Mouse (Mus musculus) granulocyte monocyte progenitor cell, adult 5-6 weeks (primary cell): ENCODE results near the gene Ercc1. TPM values are rescaled to one million over a fixed set of nuclear protein-coding genes. Genes with fewer than 3 reads are reported as not detected.

ENCODE experiments used
- ATAC-seq: replicated peaks from 2 replicates; pipeline ENCODE4 v1.8.0; 2016; ENCODE audit warnings: mild to moderate bottlenecking, moderate TSS enrichment, inconsistent platforms; ENCODE audit not compliant: poor library complexity, severe bottlenecking
- total RNA-seq, 2 experiments: library from RNA; stranded (forward) in 1 of 2; stranded (reverse) in 1 of 2; fragments of 200-712, 200-1000 nt in 1 of 2; fragments of >200 nt in 1 of 2; fragmentation: Nextera tagmentation in 1 of 2; gene quantifications; 2 replicates each; pipeline ENCODE4 v1.2.3; 2014 to 2017

The Ercc1 gene
- total RNA-seq, 2 experiments from 2014 or later, result 12.4 to 34.9 TPM

DNA sequence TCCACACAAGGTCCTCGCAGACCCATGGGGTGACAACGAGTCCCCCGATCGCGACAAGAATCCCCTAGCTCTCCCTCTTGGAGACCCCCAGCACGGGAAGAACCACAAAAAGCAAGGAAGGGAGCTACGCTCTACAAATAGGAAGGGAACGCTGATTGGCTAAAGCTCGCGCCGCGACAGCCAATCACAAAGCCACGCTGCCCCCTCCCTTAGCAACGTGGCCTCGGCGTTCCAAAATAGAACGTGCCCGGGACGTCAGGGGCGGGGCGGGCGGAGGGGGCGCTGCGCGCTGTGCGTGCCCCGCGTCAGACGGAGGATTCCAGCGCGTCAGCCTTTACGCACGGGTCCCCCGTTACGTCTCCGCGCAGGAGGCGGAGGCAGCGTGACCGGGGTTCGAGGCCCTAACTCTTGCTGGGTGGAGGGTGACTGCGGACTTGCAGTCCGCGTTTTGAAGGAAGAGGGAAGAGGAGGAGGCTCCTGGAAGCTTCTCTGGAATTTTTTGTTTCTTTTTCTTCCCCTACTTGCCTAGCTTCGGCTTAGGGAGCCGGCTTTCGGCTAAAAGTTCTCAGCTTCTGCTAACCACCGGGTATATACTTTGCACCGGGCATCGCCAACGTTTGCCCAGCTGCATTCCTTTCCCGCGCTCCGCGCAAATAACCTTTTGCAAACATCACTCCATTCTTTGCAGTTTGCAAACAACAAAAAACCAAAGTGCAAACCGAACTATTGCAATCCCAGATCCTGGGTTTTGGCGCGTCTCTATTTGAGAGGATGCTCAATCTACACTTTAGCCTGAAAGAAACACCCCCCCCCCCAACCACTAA, 35.9 kb upstream of the Ercc1 start:
- peak; percentile 48 for ATAC-seq

DNA sequence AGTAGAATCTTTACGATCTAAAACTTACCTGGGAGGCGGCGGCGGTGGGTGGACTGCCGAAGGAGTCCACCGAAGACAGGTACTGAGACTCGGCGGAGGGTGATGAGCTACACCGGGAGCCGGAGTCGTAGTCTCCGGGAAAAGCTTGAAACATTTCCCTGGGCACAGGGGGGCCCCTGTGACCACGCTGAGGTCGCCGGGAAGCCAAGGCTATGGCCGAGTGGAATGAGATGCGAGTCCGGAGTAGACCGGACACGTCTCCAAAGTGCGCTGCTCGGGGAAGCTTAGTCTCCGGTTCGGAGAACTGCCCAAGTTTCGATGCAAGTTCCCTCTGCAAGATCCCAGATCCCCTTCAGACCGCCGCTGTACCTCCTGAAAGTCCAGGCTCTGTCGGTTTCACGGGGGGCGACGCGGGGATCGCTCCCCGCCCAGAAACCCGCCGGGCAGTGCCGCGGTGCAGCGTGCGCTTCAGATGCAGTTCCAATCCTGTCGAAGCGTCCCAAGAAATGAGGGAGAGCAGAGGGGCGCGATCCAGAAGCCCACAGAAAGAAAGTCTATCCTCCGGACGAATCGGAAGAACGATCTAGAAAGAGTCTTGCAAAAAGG, 35.2 kb upstream of the Ercc1 start:
- ATAC-seq, result 0 out of 2 replicates have a peak, but pooled peaks have one; percentile 1

DNA sequence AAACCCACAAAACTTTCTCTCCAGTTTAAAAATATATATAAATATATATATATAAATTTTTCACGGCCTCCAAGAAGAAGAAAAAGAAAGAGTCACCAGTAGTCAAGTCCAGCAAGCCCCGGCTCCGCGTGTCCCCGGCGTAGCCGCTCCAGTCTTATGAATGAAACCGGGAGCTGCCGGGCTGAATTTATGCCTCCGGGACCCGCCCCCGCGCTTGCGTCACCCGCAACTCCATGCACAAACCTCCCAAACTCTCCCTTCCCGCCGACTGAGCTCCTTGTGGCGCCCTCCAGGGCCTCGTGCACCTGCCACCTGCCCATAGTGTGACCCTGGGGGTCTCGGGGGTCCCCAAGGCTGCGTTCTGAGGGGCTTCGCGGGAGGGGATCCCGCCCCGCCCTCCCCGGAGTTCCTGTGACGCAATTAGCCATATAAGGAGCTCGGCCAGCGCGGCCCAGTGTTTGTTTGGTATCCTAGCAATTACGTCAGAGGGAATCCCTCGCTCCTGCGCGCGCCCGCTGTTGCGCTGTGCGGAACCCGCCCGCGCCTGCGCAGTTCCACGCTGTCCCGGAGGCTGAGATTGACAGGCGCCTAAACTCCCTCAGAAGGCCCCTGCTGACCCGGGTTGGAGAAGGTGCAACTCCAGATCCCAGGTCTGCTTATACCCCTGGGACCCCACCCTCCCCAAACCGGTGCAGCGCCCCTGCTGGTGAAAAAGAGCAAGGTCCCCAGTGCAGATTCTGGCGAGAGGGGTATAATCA, 34.5 kb upstream of the Ercc1 start, which contains the start of gene Fosb:
TSS of gene Fosb (minus strand) at position 168 of the 758 bp plus-strand sequence.
- peak; percentile 49 for ATAC-seq

DNA sequence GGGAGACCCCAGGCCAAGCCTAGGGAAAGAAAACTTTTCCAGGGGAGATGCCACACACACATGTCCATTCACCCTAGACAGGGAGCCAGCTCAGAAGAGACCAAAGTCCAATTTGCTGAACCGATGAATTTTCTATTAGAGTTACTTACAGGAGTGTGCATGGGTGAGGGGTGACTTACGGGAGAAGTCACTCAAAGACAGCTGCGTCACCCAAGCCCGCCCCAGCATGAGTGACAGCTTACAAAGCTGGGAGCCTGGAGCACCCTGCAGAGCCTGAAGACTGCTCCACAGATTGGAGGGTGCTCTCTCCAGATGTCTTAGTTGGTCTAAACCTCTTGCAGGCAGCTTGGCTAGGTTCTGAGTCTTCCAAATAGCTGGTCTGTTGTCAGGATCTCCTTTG, 32.6 kb upstream of the Ercc1 start:
- ATAC-seq, result no peak

DNA sequence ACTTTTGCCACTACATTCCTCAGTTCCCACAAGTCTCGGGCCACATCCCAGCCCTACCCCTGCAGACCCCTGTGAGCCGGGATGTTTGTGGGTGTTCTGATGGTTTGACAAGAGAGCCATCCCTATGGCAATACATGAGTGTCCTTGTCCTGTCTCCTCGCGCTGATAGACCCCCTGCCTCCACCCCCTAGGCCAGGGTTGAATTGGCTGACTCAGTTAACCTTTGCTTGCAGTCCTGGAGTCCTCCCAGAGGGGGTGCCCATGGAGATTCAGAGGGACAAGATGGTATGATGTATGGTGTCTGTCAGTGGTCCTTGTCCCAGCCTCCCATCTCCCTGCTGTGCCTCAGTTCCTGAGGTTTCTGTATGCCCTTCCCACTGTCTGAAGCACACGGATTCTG, 30.5 kb upstream of the Ercc1 start:
- ATAC-seq, result no peak

DNA sequence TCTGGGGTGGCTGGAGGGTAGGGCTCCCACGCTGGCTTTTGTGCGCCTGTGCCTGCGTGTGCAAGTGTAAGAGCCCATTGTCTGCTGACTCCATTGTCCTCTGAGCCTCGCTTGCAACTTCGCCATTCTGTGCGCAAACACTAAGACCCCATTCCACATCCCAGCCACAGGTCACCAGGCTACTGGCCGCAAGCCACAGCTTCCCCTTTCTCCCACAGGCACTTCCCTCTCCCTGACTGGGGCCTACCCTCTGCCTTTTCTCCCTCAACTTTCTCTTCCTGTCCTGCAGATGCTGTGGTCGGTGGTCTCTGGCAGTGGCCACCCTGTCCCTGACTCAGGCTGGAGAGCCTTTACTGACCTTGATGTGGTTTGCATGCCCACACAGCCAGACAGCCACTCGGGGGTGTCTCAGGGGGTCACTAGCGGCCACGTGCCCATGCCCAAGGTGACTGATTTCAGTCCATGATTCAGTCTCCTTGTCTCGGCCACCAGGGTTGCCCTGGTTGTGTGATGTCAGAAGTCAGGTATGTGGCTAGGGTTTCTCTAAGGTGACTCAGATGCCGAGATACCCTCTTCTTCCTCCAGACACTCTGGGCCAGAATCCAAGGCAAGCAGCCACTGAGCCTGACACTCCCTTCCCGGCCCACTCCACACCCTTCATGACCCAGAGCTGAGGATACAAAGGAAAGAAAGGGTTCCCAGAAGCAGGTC, 28.0 kb upstream of the Ercc1 start:
- ATAC-seq, result peak; percentile 71

DNA sequence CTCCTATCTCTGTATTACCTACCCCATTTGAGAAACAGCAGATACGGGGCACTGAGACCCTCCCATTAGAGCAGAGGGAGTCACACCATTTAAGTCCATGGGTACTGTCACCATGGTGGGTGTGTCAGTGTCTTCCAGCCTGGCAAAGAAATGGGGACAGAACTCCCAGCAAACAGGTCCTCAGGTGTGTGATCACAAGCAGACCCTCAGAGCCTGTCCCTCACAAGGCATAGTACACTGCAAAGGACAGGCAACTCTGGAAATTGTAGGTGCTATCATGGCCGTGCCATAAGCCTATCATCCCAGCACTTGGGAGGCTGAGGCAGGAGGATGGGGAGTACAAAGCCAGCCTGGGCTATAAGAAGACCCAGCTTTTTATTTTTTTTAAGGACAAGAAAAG, 26.4 kb upstream of the Ercc1 start:
- ATAC-seq, result no peak

DNA sequence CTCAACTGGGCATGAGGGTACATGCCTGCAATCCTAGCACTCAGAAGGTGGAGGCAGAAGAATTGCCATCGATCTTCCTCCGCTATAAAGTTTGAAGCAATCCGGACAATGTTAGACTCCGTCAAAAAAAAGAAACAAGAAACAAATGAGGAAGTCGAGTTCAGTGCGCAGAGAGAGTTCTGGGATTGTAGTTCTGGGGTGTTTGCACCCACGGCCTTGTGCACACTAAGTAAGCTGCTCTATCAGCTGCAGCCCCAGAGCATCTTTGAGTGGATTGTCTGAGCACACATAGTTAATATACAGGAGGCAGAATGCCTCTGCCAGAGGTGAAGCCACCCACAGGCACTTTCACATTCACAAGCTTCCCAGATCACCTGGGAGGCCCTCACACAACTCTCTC, 25.9 kb upstream of the Ercc1 start:
- ATAC-seq, result no peak

DNA sequence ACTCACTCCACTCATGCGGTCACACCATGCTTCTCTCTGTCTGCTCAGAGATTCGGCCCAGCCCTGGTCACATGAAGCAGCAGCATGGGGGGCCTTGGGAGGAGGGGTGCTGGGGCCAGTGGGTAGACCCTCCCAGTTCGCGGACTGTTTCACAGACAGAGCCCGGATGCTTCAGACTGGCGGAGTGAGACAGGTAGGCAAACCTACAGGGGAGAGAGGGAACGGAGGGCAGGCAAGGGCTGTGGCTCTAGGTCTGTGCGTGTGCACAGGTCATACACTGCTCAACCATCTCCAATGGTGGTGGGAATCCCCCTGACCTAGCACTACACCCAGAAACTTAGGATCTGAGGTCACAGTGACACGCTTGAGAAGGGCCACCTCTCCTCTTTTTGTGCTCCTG, 25.1 kb upstream of the Ercc1 start:
- ATAC-seq, result peak; percentile 4; the same call in 1 of the 2 replicates

DNA sequence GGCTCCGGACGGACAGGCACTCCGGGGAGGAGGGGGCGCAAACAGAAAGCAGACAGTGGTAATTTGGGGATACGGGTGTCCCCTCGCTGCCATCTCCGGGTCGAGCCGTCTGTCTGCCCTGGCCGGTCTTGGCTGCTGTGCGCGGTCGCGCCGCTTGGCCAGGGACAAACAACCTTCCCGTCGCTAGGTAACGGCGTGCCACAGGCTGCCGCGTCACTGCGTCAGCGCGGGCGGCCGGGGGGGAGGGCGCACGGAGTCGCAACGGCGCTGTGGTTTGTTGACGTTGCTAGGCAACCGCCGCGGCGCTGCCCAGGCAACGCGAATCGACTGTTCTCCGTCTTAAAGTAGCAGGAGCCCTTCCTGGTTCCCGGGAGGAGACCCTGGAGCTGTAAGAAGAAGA, 24.7 kb upstream of the Ercc1 start:
- peak; percentile 71 for ATAC-seq

DNA sequence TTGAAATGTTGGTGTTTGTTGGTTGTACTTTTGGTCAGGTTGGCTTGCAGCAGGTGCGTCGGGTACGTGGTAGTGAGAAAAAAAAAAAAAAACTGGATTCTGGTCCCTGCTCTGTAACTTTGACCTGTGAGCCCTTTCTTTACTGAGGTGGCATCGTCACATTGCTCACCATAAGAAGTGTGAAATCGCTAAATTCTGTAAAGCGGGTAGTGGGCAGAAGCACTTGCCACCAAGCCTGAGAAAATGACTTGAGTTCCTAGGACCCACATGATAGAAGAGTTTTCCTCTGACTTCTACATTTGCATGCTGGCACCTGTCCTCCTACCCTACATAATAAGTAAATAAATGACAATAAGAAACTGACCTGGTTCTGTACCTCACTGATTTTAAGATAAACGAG, 23.9 kb upstream of the Ercc1 start:
- no peak for ATAC-seq

DNA sequence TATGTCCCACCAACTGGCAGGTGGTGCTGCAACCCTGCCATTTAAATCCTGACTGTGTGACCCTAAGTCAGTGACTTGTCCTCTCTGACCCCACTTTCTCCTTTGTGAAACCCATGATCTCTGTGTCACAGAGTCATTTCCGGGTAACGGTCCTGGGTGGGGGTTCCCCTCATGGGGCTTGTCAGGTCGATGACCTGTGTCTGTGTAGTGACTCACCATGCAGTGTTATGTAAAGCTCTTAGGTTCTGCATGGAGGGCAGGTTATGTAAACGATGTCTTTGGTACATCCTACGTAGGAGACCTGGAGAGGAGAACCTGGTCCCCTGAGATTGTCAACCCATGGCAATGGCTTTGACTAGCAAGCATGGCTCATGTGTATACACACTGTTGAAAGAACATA, 23.1 kb upstream of the Ercc1 start:
- ATAC-seq, result peak; percentile 48

DNA sequence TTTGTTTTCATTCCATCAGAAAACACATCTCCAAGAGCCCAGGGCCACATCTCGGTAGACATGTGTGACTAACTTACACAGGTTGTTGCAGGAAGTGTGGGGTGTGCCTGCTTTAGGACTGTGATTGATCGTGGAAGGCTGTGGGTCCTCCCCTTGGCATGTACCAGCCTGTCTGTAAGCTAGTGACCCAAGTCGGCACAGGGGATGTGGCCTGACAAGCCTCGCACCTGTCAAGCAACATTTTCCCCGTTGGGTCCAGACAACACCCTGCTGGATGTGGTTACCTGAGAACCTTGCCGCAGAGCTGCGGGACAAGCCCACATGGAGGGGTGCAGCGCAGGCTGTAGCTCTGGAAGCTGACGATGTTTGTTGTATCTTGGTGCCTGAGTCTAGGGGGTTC, 22.1 kb upstream of the Ercc1 start:
- no peak for ATAC-seq

DNA sequence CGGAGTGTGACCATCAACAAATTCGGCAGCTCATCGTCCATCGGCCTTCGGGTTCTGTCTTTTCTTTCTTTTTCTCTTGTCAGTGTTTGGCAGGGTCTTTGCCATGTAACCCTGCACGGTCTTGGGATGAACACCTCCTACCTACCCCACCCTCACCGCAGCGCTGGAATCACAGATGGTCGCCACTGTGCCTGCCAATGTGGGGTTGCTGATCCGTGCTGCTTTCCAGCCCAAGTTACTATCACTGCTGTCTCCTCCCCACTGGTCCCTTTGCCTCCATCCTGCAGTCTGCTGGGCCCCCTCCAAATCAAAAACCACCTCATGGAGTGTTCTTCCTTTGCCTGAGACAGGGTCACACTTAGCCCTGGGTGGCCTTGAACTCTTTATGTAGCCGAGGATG, 20.4 kb upstream of the Ercc1 start:
- no peak for ATAC-seq

DNA sequence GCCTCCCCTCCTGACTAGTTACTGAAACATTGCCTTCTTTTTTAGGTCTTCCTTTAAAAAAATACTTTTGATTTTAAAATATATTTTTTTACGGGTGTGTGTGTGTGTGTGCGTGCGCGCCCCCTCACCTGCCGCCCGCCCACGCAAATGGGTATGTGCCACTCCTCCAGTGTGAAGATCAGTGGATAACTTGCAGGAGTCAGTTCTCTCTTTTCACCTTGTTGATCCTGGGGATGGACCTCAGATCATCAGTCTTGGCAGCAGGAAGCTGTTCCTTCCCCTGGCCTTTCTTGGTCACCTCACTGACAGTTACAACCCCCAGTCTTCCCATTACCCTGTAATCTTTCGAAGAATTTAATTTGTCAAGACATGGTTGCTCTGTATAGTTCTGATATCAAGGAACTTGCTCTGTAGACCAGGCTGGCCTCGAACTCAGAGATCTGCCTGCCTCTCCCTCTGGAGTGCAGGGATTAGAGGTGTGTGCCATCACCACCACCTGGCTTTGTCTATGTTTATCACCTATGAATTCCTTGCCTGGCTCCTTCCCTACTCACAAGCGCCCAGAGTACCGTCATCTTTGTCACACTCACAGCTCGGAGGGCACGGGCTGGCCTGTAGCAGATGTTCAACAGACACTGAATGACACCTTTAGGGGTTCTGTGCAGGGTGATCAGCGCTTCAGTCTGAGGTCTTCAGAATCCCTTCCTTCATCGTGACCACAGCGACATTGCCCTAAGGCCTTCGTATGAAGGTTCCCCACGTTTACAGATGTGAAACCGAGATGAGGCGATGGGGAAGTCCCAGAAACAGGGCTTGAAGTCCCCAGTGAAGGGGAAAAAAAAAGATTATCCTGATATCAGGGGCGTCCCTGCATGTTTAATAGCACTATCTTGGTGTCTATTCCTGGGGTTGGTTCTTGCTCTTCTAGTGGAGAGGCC, 19.0 kb upstream of the Ercc1 start:
- ATAC-seq, result peak; percentile 64

DNA sequence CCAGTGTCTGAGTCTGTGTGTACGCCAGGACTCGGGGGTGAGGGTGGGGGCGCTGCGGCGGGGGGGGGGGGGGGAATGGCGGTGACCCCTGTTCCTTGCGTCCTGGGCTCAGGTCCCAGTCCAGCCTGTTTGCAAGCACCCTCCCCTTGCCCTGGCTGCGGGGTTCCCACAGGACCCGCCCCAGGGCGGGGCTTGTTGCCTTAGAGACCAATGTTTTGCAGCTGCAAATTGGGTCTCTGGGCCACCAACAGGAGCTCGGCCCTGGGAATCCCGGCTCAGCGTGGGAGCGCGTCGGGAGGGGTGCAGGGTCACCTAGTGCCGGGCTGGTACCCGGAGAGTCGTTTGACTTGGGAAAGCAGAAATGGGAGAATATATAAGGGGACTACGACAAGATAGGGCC, 18.2 kb upstream of the Ercc1 start:
- peak; percentile 51 for ATAC-seq

DNA sequence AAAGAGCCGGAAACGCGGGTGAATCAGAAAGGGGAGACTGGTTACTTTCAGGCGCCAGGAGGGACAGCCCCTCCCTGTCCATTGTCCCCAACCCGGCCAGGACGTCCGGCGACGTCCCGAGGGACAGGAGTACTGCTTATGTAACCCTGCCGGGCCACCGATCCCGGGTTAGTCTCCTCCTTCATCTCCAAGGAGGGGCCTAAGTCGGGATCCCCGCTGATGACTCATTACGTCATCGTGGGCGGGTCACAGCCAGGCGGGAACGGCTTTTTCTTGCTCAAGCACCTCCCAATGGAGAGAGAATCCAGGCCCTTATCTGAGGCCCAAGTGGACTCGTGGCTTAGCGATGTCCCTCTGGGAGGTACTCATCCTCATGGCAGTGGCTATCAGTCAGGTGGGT, 17.4 kb upstream of the Ercc1 start:
- ATAC-seq, result peak; percentile 75

DNA sequence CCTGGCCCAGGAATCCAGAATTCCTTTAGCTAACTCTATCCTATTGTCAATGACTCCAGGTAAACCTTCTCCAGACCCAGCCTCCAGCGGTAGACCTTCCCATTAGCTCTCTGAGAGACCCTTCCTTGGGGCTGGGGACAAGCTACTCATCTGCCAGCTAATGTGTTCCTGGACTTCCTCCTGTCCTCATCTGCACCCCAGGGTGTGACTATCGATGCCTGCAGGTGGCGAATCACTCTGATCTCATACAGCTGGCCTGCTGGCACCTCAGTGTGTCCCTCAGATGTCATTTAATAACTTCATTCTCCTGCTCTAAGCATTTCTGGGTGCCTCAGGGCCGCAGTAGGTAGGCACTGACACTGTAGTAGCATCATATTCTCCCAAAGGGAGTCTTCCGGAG, 16.8 kb upstream of the Ercc1 start:
- no peak for ATAC-seq

DNA sequence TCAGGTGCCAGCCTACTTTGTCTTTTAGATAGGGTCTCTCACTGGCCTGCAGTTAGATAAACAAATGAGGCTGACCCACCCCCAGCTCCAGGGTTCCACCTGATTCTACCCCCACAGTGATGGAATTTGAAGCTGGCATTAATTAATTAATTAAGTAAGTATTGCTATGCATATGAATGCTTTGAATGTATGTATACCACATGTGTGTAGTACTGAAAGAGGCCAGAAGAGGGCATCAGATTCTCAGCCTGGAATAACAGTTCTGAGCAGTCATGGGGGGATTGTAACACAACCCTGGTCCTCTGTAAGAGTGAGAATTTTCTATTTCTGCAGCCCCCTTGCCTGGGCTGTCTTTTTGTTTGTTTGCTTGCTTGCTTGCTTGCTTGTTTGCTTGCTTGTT, 16.2 kb upstream of the Ercc1 start:
- no peak for ATAC-seq

DNA sequence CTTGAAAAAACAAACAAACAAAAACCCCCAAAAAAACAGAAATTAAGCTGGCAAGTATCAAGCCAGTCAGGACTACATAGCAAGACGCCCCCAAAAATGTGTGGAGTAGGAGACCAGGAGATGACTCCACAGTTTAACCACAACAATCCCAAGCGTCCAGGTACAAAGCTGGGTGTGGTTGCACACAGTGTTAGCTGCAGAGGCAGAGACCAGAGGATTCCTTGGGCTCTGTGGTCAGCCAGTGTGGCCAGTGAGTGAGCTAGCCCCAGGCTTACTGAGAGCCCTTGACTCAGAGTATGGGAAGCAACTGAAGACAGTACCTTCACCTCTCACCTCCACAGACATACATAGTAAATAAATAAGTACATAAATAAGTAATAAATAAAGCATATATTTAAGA, 12.7 kb upstream of the Ercc1 start:
- no peak for ATAC-seq
